Mouse (Mus musculus): ENCODE data around the gene Gpc5.

The Gpc5 gene

GRCm38 (mm10) chr14:115976062-115976461 is 884.0 kb downstream of the Gpc5 start:
- no peak for DNase-seq

DNA sequence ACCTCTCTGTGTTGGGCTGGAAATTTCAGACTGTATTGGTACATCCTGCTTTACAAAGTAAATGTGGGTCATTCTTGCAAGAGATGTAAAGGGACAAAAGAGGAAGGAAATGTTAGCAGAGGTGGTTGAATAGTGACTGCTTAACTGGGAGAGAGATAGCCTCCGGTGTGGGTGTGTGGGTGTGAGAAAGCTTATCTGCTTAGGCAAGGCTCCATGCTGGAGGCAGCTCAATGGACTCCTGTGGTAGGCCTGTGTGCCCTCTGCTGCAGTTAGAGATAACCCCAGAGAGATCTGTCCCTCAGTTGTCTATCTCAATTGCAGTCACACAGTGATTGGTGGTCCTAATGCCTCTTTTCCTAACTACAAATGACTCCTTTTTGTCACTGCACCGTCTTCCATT is 887.2 kb downstream of the Gpc5 start:
- DNase-seq: no peak

- DNase-seq: no peak
These were observed 898.7 kb downstream of the Gpc5 start for GRCm38 (mm10) chr14:115990764-115991163.

- no peak for DNase-seq
These were observed 901.6 kb downstream of the Gpc5 start for GRCm38 (mm10) chr14:115993520-115994106.

DNA sequence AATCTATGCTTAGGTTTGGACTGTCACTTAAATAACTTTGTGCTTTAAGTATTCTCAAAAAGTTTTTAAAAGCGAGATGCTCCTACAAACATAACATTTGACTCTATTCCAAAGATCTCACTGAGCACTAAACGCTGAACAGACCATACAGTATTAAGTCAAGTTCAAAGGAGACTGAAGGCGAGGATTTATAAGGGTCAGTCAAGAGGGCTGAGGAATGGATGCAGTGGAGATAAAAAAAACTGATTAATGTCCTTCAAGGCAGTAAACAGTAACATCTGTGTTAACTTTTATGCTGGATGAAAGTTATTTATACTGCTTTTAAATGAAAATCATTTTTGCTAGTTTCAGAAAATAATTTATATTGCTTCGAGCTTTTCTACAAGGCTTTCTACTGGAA is 906.9 kb downstream of the Gpc5 start:
- DNase-seq: no peak

GRCm38 (mm10) chr14:116087010-116087409 is 995.0 kb downstream of the Gpc5 start:
- no peak for DNase-seq

- DNase-seq: no peak
These were observed 1035.9 kb downstream of the Gpc5 start for GRCm38 (mm10) chr14:116127943-116128342.

DNA sequence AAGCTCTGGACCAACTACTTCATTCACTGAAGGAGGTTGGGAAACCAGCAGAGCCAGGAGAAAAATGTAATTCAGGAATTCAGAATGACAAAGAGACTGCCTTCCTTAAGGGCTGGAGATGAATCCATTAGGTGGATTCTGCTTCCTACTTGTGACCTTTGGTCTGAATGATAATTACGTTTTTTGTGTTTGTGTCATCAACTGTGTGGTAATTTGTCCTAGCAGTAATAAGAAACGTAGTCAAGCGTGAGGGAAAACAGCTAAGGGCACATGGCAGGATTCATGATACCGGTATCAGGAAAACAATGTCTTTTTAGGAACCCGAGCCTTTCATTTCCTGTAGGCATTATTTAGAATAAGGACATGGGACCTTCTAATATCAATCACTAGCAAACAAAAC is 1045.3 kb downstream of the Gpc5 start:
- no peak for DNase-seq

GRCm38 (mm10) chr14:116137772-116138171 is 1045.8 kb downstream of the Gpc5 start:
- DNase-seq: no peak

GRCm38 (mm10) chr14:116162586-116162985 is 1070.6 kb downstream of the Gpc5 start:
- no peak for DNase-seq

DNA sequence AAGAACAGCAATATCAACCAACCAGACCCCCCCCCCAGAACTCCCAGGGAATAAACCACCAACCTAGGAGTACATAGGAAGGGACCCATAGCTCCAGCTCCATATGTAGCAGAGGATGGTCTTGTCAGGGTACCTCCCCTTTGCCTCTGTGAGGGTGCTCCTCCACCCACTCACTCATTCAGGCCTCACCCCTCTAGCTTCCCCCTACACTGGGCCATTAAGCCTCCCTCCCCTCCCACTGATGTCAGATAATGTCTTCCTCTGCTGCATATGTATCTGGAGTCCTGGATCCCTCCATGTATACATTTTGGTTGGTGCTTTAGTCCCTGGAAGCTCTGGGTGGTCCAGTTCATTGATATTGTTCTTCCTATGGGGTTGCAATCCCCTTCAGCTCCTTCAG is 1075.4 kb downstream of the Gpc5 start:
- DNase-seq: no peak

- DNase-seq: no peak
These were observed 1077.1 kb downstream of the Gpc5 start for GRCm38 (mm10) chr14:116169129-116169528.

DNA sequence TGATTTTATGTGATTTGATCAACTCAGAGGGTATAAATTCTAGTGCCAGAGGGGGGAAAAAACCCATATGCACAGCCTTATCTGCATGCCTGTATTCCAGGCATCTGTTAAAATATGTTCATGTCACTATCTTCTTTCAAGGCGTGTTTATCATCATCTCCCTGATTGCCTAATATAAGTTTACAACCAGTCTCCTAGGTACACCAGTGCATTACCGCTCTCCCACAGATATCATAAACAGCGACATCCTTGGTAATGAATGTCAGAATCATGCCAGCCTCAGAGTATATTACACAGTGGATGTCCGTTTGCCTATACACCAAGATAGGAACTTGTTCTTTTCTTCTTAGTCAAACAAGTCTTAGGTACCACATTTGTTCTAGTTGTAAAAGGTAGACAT is 1095.0 kb downstream of the Gpc5 start:
- no peak for DNase-seq

GRCm38 (mm10) chr14:116206977-116207376 is 1115.0 kb downstream of the Gpc5 start:
- peak; percentile 19 for DNase-seq

DNA sequence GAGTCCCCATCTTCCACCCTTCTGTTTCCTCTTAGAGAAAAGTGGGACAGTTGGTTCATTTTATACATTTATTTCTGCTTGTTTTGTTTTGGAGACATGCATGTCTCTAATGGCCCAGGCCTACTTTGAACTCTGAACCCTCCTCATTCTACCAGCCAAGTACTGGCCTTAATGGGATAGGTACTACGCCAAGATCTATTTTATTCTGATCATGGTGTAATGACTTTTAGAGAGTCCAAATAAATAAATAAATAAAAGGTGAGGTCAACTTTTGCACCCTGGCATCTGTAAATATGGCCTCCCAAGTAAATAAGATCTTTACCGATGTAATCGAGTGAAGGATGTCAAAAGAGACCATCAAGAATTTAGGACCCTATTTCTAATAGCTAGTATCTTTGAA is 1116.6 kb downstream of the Gpc5 start:
- DNase-seq: no peak

- DNase-seq: no peak
These were observed 1117.0 kb downstream of the Gpc5 start for GRCm38 (mm10) chr14:116209045-116209444.

GRCm38 (mm10) chr14:116210304-116210703 is 1118.3 kb downstream of the Gpc5 start:
- DNase-seq: peak; percentile 12

DNA sequence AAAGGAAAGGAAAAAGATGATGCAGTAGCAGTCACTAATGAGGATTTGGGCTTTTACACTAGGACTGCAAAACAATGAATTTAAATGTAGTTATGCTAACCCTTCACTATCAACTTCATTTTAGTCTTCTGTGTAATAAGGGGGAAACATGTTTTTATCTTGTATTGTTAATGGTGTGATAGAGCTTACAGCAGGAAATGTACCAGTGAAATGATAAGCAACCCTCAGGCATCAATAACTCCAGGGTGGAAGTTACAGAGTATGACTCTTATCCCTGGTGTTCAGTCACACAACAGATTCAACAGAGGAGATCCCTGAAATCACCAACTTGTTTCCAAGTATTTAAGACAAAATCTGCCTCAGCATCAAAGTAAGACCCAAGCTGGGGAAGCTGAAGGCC is 1120.0 kb downstream of the Gpc5 start:
- no peak for DNase-seq

DNA sequence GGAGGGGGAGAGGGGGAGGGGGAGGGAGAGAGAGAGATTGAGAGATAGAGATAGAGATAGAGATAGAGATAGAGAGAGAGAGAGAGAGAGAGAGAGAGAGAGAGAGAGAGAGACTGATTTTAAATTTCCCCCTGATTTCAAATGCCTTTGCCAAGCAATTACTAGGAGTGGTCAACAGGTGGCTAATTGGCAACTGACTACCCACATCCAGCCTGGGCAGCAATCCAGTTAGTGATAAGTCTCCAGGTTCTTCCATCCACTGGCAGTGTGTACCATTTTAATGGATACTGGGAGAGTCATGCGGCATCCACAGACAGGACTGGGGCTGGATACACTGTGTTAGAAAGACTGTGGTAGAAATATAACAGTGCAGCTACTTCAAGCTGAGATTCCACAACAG is 1166.1 kb downstream of the Gpc5 start:
- DNase-seq: no peak

GRCm38 (mm10) chr14:116308541-116308940 is 1216.5 kb downstream of the Gpc5 start:
- no peak for DNase-seq

DNA sequence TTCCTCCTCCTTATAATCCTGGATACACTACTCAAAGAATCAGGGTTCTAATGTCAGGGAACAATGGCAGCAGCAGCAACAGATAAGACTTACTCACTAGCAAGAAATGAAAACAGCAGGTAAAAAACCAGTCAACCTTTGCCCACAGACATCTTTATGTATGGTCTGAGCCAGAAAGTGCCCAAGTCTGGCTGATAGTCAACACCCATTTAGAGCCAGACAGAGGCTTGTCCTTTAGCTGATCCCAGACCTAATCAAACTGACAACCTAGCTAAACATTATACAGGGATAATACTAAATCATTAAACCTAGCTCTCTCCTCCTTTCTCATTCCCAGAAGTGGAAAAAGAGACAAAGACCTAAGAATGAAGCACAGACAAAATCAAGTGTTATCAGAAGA is 1225.5 kb downstream of the Gpc5 start:
- DNase-seq: no peak

DNA sequence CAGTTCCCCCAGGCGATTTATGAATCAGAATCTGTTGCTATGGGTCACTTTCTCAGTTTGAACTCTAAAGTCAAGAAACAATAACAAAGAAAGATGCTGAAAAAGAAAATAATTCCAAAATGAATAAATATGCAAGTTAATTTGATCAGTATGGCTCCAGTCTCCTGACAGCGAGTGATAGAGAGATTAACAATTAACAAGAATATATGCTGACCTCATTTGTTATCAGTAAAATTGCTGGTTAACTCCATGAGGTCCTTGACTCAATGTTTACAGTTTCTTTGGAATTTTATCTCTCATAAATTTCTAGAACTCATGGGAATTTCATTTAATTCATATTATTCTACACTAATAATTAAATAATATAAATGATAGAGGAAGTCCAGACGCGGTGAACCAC is 1244.2 kb downstream of the Gpc5 start:
- no peak for DNase-seq

DNA sequence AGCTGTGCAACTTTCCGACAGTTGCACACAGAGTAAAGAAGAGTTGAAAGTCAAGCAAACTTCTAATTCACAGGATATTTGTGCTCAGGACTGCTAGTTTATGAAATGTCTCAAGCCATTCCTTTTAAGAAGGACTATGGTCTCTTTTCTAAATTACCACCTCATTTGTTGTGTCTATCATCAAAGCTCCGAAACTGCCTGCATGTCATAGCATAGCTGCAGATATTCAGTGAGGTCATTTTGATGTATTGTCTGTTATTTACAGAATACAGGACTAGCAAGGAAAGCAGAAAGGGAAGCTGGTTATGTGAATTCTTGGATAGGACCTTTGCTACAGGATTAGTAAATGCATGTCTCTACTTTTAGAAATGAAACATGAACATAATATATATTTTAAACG is 1246.4 kb downstream of the Gpc5 start:
- DNase-seq: no peak

GRCm38 (mm10) chr14:116348560-116348959 is 1256.5 kb downstream of the Gpc5 start:
- DNase-seq: no peak

GRCm38 (mm10) chr14:116384602-116385001 is 1292.6 kb downstream of the Gpc5 start:
- no peak for DNase-seq

- DNase-seq: no peak
These were observed 1323.5 kb downstream of the Gpc5 start for GRCm38 (mm10) chr14:116415511-116415910.

Data from thymus, postnatal 14 days (tissue).